Mouse (Mus musculus) limb, embryonic 10.5 days (tissue): Measurements from ENCODE around the gene Cd59a. TPM values are rescaled to one million over a fixed set of nuclear protein-coding genes. Genes with fewer than 3 reads are reported as not detected.

Experiments used
- DNase-seq: peaks from one replicate; pipeline ENCODE4 v3.0.0-alpha.2; 2017; ENCODE audit warnings: low spot score
- H3K27ac ChIP-seq: fragments of 300-500 bp; sonication (generic); 2 replicates; pipeline ENCODE4 v1.5.1; 2016; ENCODE audit warnings: mild to moderate bottlenecking
- H3K27me3 ChIP-seq: fragments of 300-500 bp; sonication (generic); 2 replicates; pipeline ENCODE4 v1.6.1; 2016; ENCODE audit warnings: low read depth, mild to moderate bottlenecking; ENCODE audit not compliant: poor library complexity, severe bottlenecking
- H3K36me3 ChIP-seq: fragments of 300-500 bp; sonication (generic); 2 replicates; pipeline ENCODE4 v1.6.1; 2016; ENCODE audit warnings: mild to moderate bottlenecking, moderate library complexity
- H3K4me1 ChIP-seq: fragments of 300-500 bp; sonication (generic); 2 replicates; pipeline ENCODE4 v1.6.1; 2016
- H3K4me3 ChIP-seq: fragments of 300-500 bp; sonication (generic); 2 replicates; pipeline ENCODE4 v1.5.1; 2016; ENCODE audit warnings: mild to moderate bottlenecking, moderate library complexity
- H3K9me3 ChIP-seq: fragments of 300-500 bp; sonication (generic); replicated peaks from 2 replicates; pipeline ENCODE4 v1.6.1; 2016; ENCODE audit warnings: mild to moderate bottlenecking
- WGBS: fragments of 180-500 bp; shearing (Covaris S2); methylation state at CpG from one replicate; pipeline ENCODE4 v1.1.7; 2016; 5-methylcytosine and 5-hydroxymethylcytosine counted together
- polyA plus RNA-seq: library from polyadenylated mRNA; unstranded; fragments of >200 nt; fragmentation: Nextera tagmentation; extraction: Ambion mirVana; gene quantifications from 2 replicates; pipeline ENCODE4 v1.2.1, GENCODE M21; 2016

Gene Cd59a
- polyA plus RNA-seq, 1 experiment from 2014 or later = 17.6 TPM

DNA sequence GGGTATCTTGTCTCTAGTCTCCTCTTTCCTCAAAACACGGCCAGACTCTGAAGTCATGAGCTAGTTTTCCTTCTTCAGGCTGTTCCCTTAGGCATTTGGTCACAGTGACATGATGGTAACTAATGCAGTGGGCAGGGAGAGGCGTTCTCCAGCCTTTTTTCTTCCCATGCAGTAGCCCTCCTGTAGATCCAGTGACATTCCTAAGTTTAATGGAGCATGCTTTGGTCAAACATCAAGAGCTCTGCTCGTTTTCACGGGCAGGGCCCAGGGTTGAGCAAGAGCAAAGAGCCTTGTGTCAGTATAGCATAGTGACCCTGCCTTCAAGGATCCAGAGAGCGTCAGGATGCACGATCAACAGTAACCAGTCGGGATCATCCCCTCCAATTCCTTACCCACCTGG, 67.8 kb downstream of the Cd59a start:
- Histone ChIP-seq H3K27me3 (no peaks in the 10 kb centered on the region), H3K9me3 (no peaks in the 10 kb centered on the region), H3K4me1 (no peaks in the 10 kb centered on the region), H3K27ac (no peak overlapping the region), H3K4me3 (no peak overlapping the region), H3K36me3 (no peaks in the 10 kb centered on the region)
- WGBS = 85% methylated on average over 7 of the region's 7 CpGs
- no peak for DNase-seq

DNA sequence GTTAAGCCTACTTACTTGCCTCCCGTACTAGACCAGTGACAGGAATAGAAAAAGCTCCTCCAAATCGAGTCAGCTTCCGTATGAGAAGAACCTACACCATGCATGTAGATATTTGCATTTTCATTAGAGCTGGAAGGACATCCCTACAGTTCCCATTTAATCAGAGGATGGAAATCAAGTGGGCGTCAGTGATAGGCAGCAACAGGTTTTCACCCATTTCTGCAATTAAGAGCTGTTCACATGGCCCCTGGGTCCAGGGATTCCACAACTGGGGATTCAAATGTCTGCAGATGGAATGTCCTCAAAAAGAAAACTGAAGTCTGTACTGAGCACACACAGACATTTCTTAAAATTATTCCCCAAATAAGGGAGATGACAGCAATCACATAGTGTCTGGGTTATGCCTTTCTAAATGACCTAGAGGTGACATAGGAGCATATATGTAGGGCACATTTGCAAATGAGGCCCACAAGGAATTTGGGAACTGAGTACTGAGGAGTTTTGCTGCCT, 68.4 kb downstream of the Cd59a start:
- Histone ChIP-seq H3K27me3 (no peaks in the 10 kb centered on the region), H3K4me3 (no peak overlapping the region)
- WGBS = 95% methylated on average over 4 of the region's 4 CpGs

More for the DNA sequence above, 68.4 kb downstream of the Cd59a start:
- no peak for DNase-seq
- Histone ChIP-seq H3K9me3 (no peaks in the 10 kb centered on the region), H3K4me1 (no peaks in the 10 kb centered on the region), H3K36me3 (no peaks in the 10 kb centered on the region), H3K27ac (no peak overlapping the region)

Other genes starting within 250 kb of the Cd59a start
- gene Lmo2, start 137.8 kb upstream of the Cd59a start, polyA plus RNA-seq = 29.3 and 30.6 TPM in 2 replicates
- 39.2 and 47.8 TPM in 2 replicates for gene Fbxo3, start 68.1 kb upstream of the Cd59a start, polyA plus RNA-seq
- gene 4931422A03Rik, start 67.4 kb upstream of the Cd59a start, polyA plus RNA-seq = 1.8 and 3.4 TPM in 2 replicates
- not detected in 2 replicates for gene Gm10912, start 30.0 kb upstream of the Cd59a start, polyA plus RNA-seq
- gene Gm10799, start 27.3 kb upstream of the Cd59a start, polyA plus RNA-seq = not detected in 2 replicates
- gene Cd59b, start 26.0 kb upstream of the Cd59a start, polyA plus RNA-seq = 3.8 and 5.0 TPM in 2 replicates
- gene A930018P22Rik, start 27.0 kb downstream of the Cd59a start, polyA plus RNA-seq = not detected in 2 replicates